Mouse (Mus musculus) left cerebral cortex, adult 9 months (tissue): ENCODE measurements around the gene Efna3.

Experiments used
- DNase-seq, 2 experiments: peaks; one replicate each; pipeline ENCODE4 v3.0.0; 2022; ENCODE audit warnings: low spot score in 2 of 2

Efna3 gene

GRCm38 (mm10) chr3:89322514-89323165, at the start of gene Efna3:
Gene Efna3 (minus strand): TSS chr3:89322965.
- DNase-seq: peak; percentile 80 to 89

GRCm38 (mm10) chr3:89367338-89367737, 44.6 kb upstream of the Efna3 start:
- no peak for DNase-seq

GRCm38 (mm10) chr3:89365486-89366414, 43.0 kb upstream of the Efna3 start:
- no peak for DNase-seq

GRCm38 (mm10) chr3:89365153-89365485, 42.4 kb upstream of the Efna3 start, which contains the start of gene Dcst1:
Gene Dcst1 (minus strand): TSS chr3:89365253.
- no peak for DNase-seq

- DNase-seq: no peak
These were observed 41.9 kb upstream of the Efna3 start for GRCm38 (mm10) chr3:89364631-89365030.

- DNase-seq: no peak
These were observed 38.9 kb upstream of the Efna3 start, which contains the start of gene Dcst2 for GRCm38 (mm10) chr3:89361675-89362074. Gene Dcst2 (plus strand): TSS chr3:89361975.

- DNase-seq: no peak
These were observed 37.5 kb upstream of the Efna3 start for GRCm38 (mm10) chr3:89360237-89360636.

- no peak for DNase-seq
These were observed 36.9 kb upstream of the Efna3 start for GRCm38 (mm10) chr3:89359630-89360029.

GRCm38 (mm10) chr3:89356029-89356428, 33.3 kb upstream of the Efna3 start:
- no peak for DNase-seq

- no peak for DNase-seq
These were observed 32.7 kb upstream of the Efna3 start for GRCm38 (mm10) chr3:89355512-89355902.

GRCm38 (mm10) chr3:89354816-89355511, 32.2 kb upstream of the Efna3 start:
- peak; percentile 52 to 90 for DNase-seq

- DNase-seq: no peak
These were observed 28.5 kb upstream of the Efna3 start for GRCm38 (mm10) chr3:89351271-89351670.

- peak; percentile 70 to 92 for DNase-seq
These were observed 27.2 kb upstream of the Efna3 start, which contains the start of gene Adam15 for GRCm38 (mm10) chr3:89349869-89350501. Gene Adam15 (minus strand): TSS chr3:89349996.

GRCm38 (mm10) chr3:89348911-89349868, 26.4 kb upstream of the Efna3 start:
- DNase-seq: no peak

- no peak for DNase-seq
These were observed 25.2 kb upstream of the Efna3 start for GRCm38 (mm10) chr3:89347916-89348315.

- DNase-seq: no peak
These were observed 24.2 kb upstream of the Efna3 start for GRCm38 (mm10) chr3:89346815-89347540.

GRCm38 (mm10) chr3:89343279-89343678, 20.5 kb upstream of the Efna3 start:
- no peak for DNase-seq

GRCm38 (mm10) chr3:89341794-89342193, 19.0 kb upstream of the Efna3 start:
- no peak for DNase-seq

- peak in 1 of 2 experiments; percentile 80 for DNase-seq
These were observed 17.7 kb upstream of the Efna3 start for GRCm38 (mm10) chr3:89340465-89340864.

GRCm38 (mm10) chr3:89339416-89339815, 16.7 kb upstream of the Efna3 start:
- peak in 1 of 2 experiments; percentile 72 for DNase-seq
